Mouse (Mus musculus) stomach, postnatal 0 days (tissue): ENCODE results near the gene Trir. TPM values are rescaled to one million over a fixed set of nuclear protein-coding genes. Genes with fewer than 3 reads are reported as not detected.

Source experiments
- ATAC-seq: fragments of 200-750 bp; cut with Nextera tagmentation; 2 replicates; pipeline ENCODE4 v1.8.0; 2017; ENCODE audit not compliant: low FRiP score, low TSS enrichment
- DNase-seq: peaks from one replicate; pipeline ENCODE4 v3.0.0-alpha.2; 2016; ENCODE audit warnings: low spot score
- H3K27ac ChIP-seq: fragments of 300-500 bp; sonication (generic); replicated peaks from 2 replicates; pipeline ENCODE4 v1.5.1; 2014; ENCODE audit warnings: mild to moderate bottlenecking, control low read depth
- H3K27me3 ChIP-seq: fragments of 300-500 bp; sonication (generic); 2 replicates; pipeline ENCODE4 v1.6.1; 2014; ENCODE audit warnings: low read length; ENCODE audit not compliant: control insufficient read depth, insufficient read depth
- H3K36me3 ChIP-seq: fragments of 300-500 bp; sonication (generic); 2 replicates; pipeline ENCODE4 v1.6.1; 2014; ENCODE audit warnings: low read length, mixed read lengths; ENCODE audit not compliant: control insufficient read depth, insufficient read depth
- H3K4me1 ChIP-seq: fragments of 300-500 bp; sonication (generic); replicated peaks from 2 replicates; pipeline ENCODE4 v1.6.1; 2014; ENCODE audit warnings: antibody characterized with exemption; ENCODE audit not compliant: control insufficient read depth, insufficient read depth
- H3K4me2 ChIP-seq: fragments of 300-500 bp; sonication (generic); replicated peaks from 2 replicates; pipeline ENCODE4 v1.6.1; 2014; ENCODE audit warnings: low read depth, mild to moderate bottlenecking, control low read depth, moderate library complexity
- H3K4me3 ChIP-seq: fragments of 300-500 bp; sonication (generic); 2 replicates; pipeline ENCODE4 v1.5.1; 2014; ENCODE audit warnings: low read depth, low read length, control low read depth
- H3K9ac ChIP-seq: fragments of 300-500 bp; sonication (generic); 2 replicates; pipeline ENCODE4 v1.6.1; 2014; ENCODE audit warnings: mild to moderate bottlenecking, low read length, control low read depth, mixed read lengths
- H3K9me3 ChIP-seq: fragments of 300-500 bp; sonication (generic); 2 replicates; pipeline ENCODE4 v1.6.1; 2016; ENCODE audit warnings: low read length; ENCODE audit not compliant: control insufficient read depth
- CTCF ChIP-seq: IDR thresholded peaks from 2 replicates; pipeline ENCODE4 v1.5.1; 2016; ENCODE audit warnings: antibody characterized with exemption, low read depth, mild to moderate bottlenecking, moderate library complexity
- EP300 ChIP-seq: optimal IDR thresholded peaks from 2 replicates; pipeline ENCODE3; 2016; ENCODE audit warnings: antibody characterized with exemption
- WGBS: fragments of 180-500 bp; shearing (Covaris S2); extraction: QIAGEN DNeasy Blood & Tissue Kit; methylation state at CpG from one replicate; pipeline ENCODE4 v1.1.7; 2014; 5-methylcytosine and 5-hydroxymethylcytosine counted together
- polyA plus RNA-seq: library from polyadenylated mRNA; unstranded; fragments of >200 nt; fragmentation: Nextera tagmentation; extraction: Ambion mirVana; gene quantifications from 2 replicates; pipeline ENCODE4 v1.2.1, GENCODE M21; 2015

Gene Trir
- polyA plus RNA-seq, 1 experiment from 2014 or later = 95.1 TPM

DNA sequence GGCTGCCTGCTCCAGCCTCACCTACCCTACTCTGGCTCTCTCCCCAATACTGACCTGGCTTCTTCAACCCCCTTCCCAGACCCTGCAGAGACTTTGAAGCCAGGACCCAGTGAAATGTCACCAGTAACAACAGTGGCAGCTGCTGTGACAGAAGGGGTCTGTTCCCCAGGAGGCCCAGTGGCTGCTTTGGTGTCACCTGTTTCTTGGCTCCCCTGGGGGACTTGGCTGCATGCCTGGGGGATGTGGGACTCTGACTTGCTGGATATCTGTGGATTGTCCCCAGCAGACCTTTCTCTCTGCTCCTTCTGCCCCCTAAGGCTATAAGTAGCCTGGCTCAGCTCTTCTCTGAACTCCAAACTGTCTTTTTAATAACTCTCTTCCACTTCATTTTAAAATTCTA lies 41.4 kb downstream of the Trir start, which contains the start of gene Gm5741:
Gm5741 (minus strand) TSS at position 1 of the 400 bp plus-strand sequence.
- H3K9me3 ChIP-seq = no peaks in the 10 kb centered on the region
- H3K27me3 ChIP-seq = no peaks in the 10 kb centered on the region
- H3K9ac ChIP-seq = no peak within 1 kb of the TSS
- ATAC-seq (no peak), DNase-seq (no peak)
- no peak within 1 kb of the TSS for H3K4me2 ChIP-seq
- H3K4me3 ChIP-seq = no peak within 1 kb of the TSS
- H3K4me1 ChIP-seq = 0 out of 2 replicates have a peak, but pooled peaks cover 4% of the 10 kb centered on the region
- H3K27ac ChIP-seq = no peak within 1 kb of the TSS
- no peak for TF ChIP-seq CTCF
- TF ChIP-seq EP300 = no peak
- no peaks in the 10 kb centered on the region for H3K36me3 ChIP-seq

DNA sequence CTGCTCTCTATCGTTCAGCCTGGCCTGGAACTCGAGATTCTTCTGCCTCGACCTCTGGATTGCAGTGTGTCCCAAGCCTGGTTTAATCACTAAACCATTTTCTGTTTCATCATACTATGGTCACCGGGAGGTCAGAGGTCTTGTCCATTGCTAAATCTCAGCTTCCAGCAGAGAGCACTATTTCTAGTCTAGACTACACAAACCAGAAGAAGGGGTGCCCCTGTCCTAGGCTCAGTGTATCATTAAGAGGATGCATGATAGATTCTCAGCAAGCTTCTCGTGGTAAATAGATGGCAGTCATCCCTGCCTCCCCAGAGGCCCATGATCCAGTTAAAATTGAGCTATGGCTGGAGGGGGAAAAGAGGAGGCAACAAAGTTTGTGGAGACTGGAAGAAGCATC lies 44.4 kb downstream of the Trir start:
- Histone ChIP-seq H3K4me1 (0 out of 2 replicates have a peak, but pooled peaks cover 4% of the 10 kb centered on the region), H3K4me2 (peak overlapping the region; percentile 68), H3K27me3 (no peaks in the 10 kb centered on the region), H3K9ac (no peak overlapping the region), H3K27ac (peak overlapping the region; percentile 98; the same call in 1 of the 2 replicates), H3K4me3 (peak overlapping the region; percentile 90), H3K9me3 (no peaks in the 10 kb centered on the region), H3K36me3 (0 out of 2 replicates have a peak, but pooled peaks cover 11% of the 10 kb centered on the region)
- no peak for DNase-seq
- TF ChIP-seq CTCF (no peak), EP300 (no peak)
- ATAC-seq = no peak
- 79% methylated on average over 5 of the region's 5 CpGs for WGBS

DNA sequence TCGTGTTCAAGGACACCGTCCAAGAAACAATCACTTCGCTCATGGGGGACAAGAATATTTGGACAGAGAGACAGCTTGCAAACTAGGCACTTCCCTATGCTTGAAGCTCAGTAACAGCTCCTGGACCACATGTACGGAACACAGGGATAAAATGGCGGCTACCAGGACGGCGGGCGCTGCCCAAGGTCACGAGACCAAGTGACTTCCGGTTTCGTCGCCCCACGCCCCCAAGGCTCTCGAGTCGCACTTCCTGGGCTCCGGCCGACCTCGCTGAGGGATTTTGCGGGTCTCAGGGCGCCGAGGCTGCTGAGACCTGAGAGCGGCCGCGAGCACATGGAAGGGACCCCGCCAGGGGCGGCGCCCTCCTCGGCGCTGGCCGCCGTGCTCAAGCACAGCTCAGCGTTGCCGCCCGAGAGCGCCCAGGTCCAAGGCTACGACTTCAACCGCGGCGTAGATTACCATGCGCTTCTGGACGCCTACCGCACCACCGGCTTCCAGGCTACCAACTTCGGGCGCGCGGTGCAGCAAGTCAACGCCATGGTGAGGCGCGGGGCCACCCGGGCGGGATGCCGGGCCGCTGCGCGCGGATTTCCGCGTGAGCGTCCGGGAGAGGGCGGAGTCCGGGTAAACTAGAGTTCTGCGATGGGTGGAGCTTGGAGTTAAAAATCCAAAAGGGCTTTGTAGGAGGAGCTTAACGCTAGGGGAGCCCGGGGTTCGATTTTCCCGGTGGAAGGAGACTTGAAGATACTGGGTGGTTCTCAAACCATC lies 45.1 kb downstream of the Trir start, which contains the start of gene Dhps:
Dhps (plus strand) TSS at position 244 of the 768 bp plus-strand sequence.
- Histone ChIP-seq H3K9me3 (no peaks in the 10 kb centered on the region), H3K9ac (peak within 1 kb of the TSS; percentile 94), H3K4me3 (peak within 1 kb of the TSS; percentile 90), H3K4me1 (0 out of 2 replicates have a peak, but pooled peaks cover 4% of the 10 kb centered on the region), H3K27me3 (no peaks in the 10 kb centered on the region), H3K27ac (peak within 1 kb of the TSS; percentile 98), H3K4me2 (peak within 1 kb of the TSS; percentile 68), H3K36me3 (peaks cover 11% of the 10 kb centered on the region; the same call in 1 of the 2 replicates)
- peak; percentile 72 for TF ChIP-seq EP300
- peak; percentile 54 for TF ChIP-seq CTCF
- ATAC-seq (peak; percentile 90), DNase-seq (peak; percentile 93)
- under 1% methylated on average over 67 of the region's 68 CpGs for WGBS

DNA sequence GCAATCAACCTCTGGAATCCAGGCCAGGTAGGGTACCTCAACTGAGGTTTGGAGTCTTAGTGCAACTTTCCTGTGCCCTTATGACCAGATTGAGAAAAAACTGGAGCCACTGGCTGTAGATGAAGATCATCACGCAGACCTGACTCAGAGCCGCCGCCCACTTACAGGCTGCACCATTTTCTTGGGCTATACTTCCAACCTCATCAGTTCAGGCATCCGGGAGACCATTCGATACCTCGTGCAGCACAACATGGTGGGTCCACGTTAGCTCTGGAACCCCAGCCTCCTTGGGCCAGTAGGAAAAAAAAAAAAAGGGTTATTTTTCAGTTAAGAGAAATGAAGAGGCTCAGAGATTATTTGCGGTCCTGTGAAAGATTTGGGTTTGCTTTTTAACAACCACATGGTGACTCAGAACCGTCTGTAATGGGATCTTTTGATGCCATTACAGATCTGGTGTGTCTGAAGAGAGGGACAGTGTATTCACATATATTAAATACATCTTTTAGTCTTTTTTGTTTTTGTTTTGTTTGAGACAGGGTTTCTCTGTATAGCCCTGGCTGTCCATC lies 45.8 kb downstream of the Trir start:
- Histone ChIP-seq H3K9me3 (no peaks in the 10 kb centered on the region), H3K4me1 (0 out of 2 replicates have a peak, but pooled peaks cover 4% of the 10 kb centered on the region), H3K9ac (peak overlapping the region; percentile 94), H3K27me3 (no peaks in the 10 kb centered on the region), H3K27ac (peak overlapping the region; percentile 98), H3K4me3 (peak overlapping the region; percentile 90), H3K36me3 (peaks cover 11% of the 10 kb centered on the region; the same call in 1 of the 2 replicates), H3K4me2 (peak overlapping the region; percentile 68)
- DNase-seq (no peak), ATAC-seq (no peak; the same call in 1 of the 2 replicates)
- TF ChIP-seq CTCF = no peak
- TF ChIP-seq EP300 = no peak
- WGBS = 37% methylated on average over 9 of the region's 9 CpGs

DNA sequence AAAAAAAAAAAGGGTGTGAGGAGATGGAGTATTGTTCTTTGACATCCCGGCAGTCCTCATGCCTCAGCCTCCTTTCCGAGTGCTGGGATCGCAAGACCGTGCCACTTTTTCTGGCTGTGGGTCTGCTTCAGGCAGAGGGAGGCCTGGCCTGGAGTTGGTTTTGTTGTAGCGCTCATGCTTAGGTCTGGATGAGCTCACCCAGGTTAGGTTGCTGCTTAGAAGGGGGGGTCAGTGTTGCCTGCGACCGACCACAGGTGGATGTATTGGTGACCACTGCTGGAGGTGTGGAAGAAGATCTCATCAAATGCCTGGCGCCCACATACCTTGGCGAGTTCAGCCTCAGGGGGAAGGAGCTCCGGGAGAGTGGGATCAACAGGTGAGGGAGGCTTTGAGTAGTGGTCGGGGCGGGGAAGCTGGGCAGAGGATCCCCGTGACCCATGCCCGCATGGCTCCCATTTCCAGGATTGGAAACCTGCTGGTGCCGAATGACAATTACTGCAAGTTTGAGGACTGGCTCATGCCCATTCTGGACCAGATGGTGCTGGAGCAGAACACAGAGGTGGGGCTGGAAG lies 46.5 kb downstream of the Trir start:
- H3K27ac ChIP-seq = no peak overlapping the region
- no peak for ATAC-seq
- WGBS = 92% methylated on average over 15 of the region's 15 CpGs
- H3K4me1 ChIP-seq = 0 out of 2 replicates have a peak, but pooled peaks cover 4% of the 10 kb centered on the region
- peaks cover 11% of the 10 kb centered on the region; the same call in 1 of the 2 replicates for H3K36me3 ChIP-seq
- no peak for DNase-seq
- H3K9ac ChIP-seq = no peak overlapping the region
- H3K9me3 ChIP-seq = no peaks in the 10 kb centered on the region
- no peak overlapping the region for H3K4me3 ChIP-seq
- no peak for TF ChIP-seq CTCF
- TF ChIP-seq EP300 = no peak
- no peaks in the 10 kb centered on the region for H3K27me3 ChIP-seq
- H3K4me2 ChIP-seq = no peak overlapping the region
